Comparison of ENCODE assay signal across 8 mouse cellular contexts in genomic region chr8:61927777-61928494, GRCm38 (mm10). TPM values are rescaled to one million over a fixed set of nuclear protein-coding genes. Genes with fewer than 3 reads are reported as not detected.
DNase-seq lines count a peak whose midpoint lies in the region; ATAC-seq and TF ChIP-seq lines count a peak whose summit lies in the region.

Gene Ddx60, plus strand, starts transcription at chr8:61928087.

- TF ChIP-seq CTCF in lung, adult 2 months (IDR thresholded peaks at IDR 0.05; ENCODE audit: insufficient read depth, low read length), result no peak

- in situ Hi-C loops in ES-E14 (cut with MboI; ENCODE audit: low sequenced_read_pairs in 2 of 2, unreplicated experiment in 2 of 2), result no loop called here

- peak; percentile 78 for ATAC-seq in forebrain, embryonic 16.5 days
- peak; percentile 72 for ATAC-seq in neutrophil, adult 5-6 weeks (ENCODE audit: extremely low read depth, insufficient number of reproducible peaks, low FRiP score, poor library complexity, severe bottlenecking)

- no peak within 1 kb of the TSS; the same call in 1 of the 2 replicates for H3K27ac ChIP-seq in ES-E14 (ENCODE audit: insufficient read depth, low read depth, low read length, poor library complexity, severe bottlenecking)
- no peak within 1 kb of the TSS for H3K27ac ChIP-seq in forebrain, embryonic 16.5 days (ENCODE audit: low read length)

- no peaks in the 10 kb centered on the region for H3K27me3 ChIP-seq in forebrain, embryonic 16.5 days (replicated peaks; ENCODE audit: control insufficient read depth, insufficient read depth, low read length)

- peak within 1 kb of the TSS; percentile 59 for H3K4me2 ChIP-seq in forebrain, embryonic 16.5 days (ENCODE audit: low read length)

- 0 out of 2 replicates have a peak within 1 kb of the TSS, but pooled peaks have one; percentile 17 for H3K9ac ChIP-seq in ES-E14 (ENCODE audit: insufficient read depth, low read depth, low read length, poor library complexity, severe bottlenecking)
- peak within 1 kb of the TSS; percentile 44 for H3K9ac ChIP-seq in forebrain, embryonic 16.5 days (replicated peaks; ENCODE audit: low read depth, low read length)

- peak; percentile 66; the same call in 1 of the 2 replicates for TF ChIP-seq POLR2A in lung, adult 2 months (IDR thresholded peaks at IDR 0.05; ENCODE audit: borderline replicate concordance, extremely low read depth, low read depth, low read length)

- H3K36me3 ChIP-seq in ES-E14 (ENCODE audit: control insufficient read depth, insufficient read depth, low read length, poor library complexity, severe bottlenecking), result no peaks in the 10 kb centered on the region
- no peaks in the 10 kb centered on the region for H3K36me3 ChIP-seq in forebrain, embryonic 16.5 days (ENCODE audit: control insufficient read depth, insufficient read depth)

- DNase-seq in ES-E14 (ENCODE audit: low read depth, low spot score), result peak; percentile 15
- DNase-seq in cerebellum, adult 11 months, result peak; percentile 11
- DNase-seq in heart, postnatal 4 days, result peak; percentile 86
- peak; percentile 7 to 44 for DNase-seq in layer of hippocampus, adult 8-10 months (ENCODE audit: low spot score in 2 of 2)
- DNase-seq in lung, adult 2 months, result peak; percentile 65
- peak; percentile 7 to 9 for DNase-seq in thymus, adult 18-20 months

- peak within 1 kb of the TSS; percentile 37 to 66; a peak in 3 of 4 replicates for H3K4me3 ChIP-seq in ES-E14 (ENCODE audit: insufficient read depth in 1 of 2, low read depth in 1 of 2, low read length in 2 of 2, poor library complexity in 1 of 2, severe bottlenecking in 1 of 2)
- H3K4me3 ChIP-seq in forebrain, embryonic 16.5 days (replicated peaks; ENCODE audit: low read length), result peak within 1 kb of the TSS; percentile 53
- H3K4me3 ChIP-seq in lung, adult 2 months (replicated peaks; ENCODE audit: extremely low read depth, low read depth, low read length), result peak within 1 kb of the TSS; percentile 94

- 7% methylated on average over 22 of the region's 22 CpGs for WGBS in forebrain, embryonic 16.5 days
- 4% methylated on average over 22 of the region's 22 CpGs for WGBS in lung, adult 2 months

- H3K9me3 ChIP-seq in ES-E14 (ENCODE audit: control insufficient read depth, insufficient read depth, low read depth, low read length), result no peaks in the 10 kb centered on the region
- no peaks in the 10 kb centered on the region for H3K9me3 ChIP-seq in forebrain, embryonic 16.5 days (ENCODE audit: control insufficient read depth, low read length)

- peaks cover 3 to 5% of the 10 kb centered on the region in 2 experiments; a peak in 2 of 4 replicates for H3K4me1 ChIP-seq in ES-E14 (ENCODE audit: control insufficient read depth in 2 of 2, insufficient read depth in 2 of 2, low read length in 2 of 2, poor library complexity in 1 of 2)
- H3K4me1 ChIP-seq in forebrain, embryonic 16.5 days (replicated peaks; ENCODE audit: control insufficient read depth, insufficient read depth, low read length), result peaks cover 7% of the 10 kb centered on the region
- 0 out of 2 replicates have a peak, but pooled peaks cover 3% of the 10 kb centered on the region for H3K4me1 ChIP-seq in lung, adult 2 months (ENCODE audit: control insufficient read depth, insufficient read depth, low read length)

TF ChIP-seq in ES-E14, 5 proteins besides CTCF, POLR2A, EP300 and RAD21:
- TF ChIP-seq MAFK (IDR thresholded peaks at IDR 0.05; ENCODE audit: insufficient read depth, low read depth, low read length) (no peak), ZNF384 (IDR thresholded peaks at IDR 0.05; ENCODE audit: low read depth, low read length) (no peak), ZC3H11A (IDR thresholded peaks at IDR 0.05; ENCODE audit: borderline replicate concordance, low read depth, low read length) (no peak), CHD2 (IDR thresholded peaks at IDR 0.05; ENCODE audit: low read depth, low read length) (no peak), HCFC1 (IDR thresholded peaks at IDR 0.05; ENCODE audit: borderline replicate concordance, insufficient read depth, low read length) (no peak)

RNA-seq across cellular contexts. Expression of gene Ddx60, which starts in this region (rescaled TPM):
- total RNA-seq in ES-E14 (2012; rRNA removed), result 0.26 and 0.31 TPM in 2 replicates
- polyA plus RNA-seq in forebrain, embryonic 16.5 days (2015; fragmentation: Nextera tagmentation; extraction: Ambion mirVana), result 0.11 and 0.33 TPM in 2 replicates
- total RNA-seq in heart, postnatal 4 days (2021), result 1 to 10 TPM; 1.5 to 2.3 TPM
- total RNA-seq in layer of hippocampus, adult 8-10 months (2022), result 1 to 10 TPM in 2 of 4 experiments, under 1 TPM in 2; 0.14 to 2.2 (median 0.82) TPM
- polyA plus RNA-seq in lung, adult 2 months (2012; rRNA removed), result 1.0 and 1.1 TPM in 2 replicates
- 50.0 and 51.7 TPM in 2 replicates for total RNA-seq in neutrophil, adult 5-6 weeks (2017)

Comparison
In these comparisons a context has a peak if more than half of its experiments do, and no peak if none do; other contexts are left out.
1. RNA of gene Ddx60 (total RNA-seq): 50.0 to 51.7 TPM in neutrophil, adult 5-6 weeks; 1.5 to 2.3 TPM in heart, postnatal 4 days, 0.14 to 2.2 TPM in layer of hippocampus, adult 8-10 months and 0.26 to 0.31 TPM in ES-E14; every median in the first group is over 10 times any median in the second.
2. Peak in DNase-seq, H3K4me3 ChIP-seq and H3K9ac ChIP-seq in ES-E14; RNA of the gene not detected or under 1 TPM.
3. Peak in ATAC-seq, H3K4me3 ChIP-seq, H3K9ac ChIP-seq and H3K4me2 ChIP-seq in forebrain, embryonic 16.5 days; RNA of the gene not detected or under 1 TPM.
4. DNase-seq: peak in every context shown above with its lines; median percentile 86 in heart, postnatal 4 days; 65 in lung, adult 2 months; 26 in layer of hippocampus, adult 8-10 months; 15 in ES-E14; 11 in cerebellum, adult 11 months; 8 in thymus, adult 18-20 months.
5. Peak in every context shown above with its lines, with median percentiles within 50 percentile points of each other: H3K4me3 ChIP-seq.